Mouse (Mus musculus): ENCODE results near the gene Trim65. TPM values are rescaled to one million over a fixed set of nuclear protein-coding genes. Genes with fewer than 3 reads are reported as not detected.

Trim65 gene
- total and polyA plus RNA-seq, 2 experiments from 2014 or later: 2.4 to 9.6 TPM

- H3K4me3 ChIP-seq (ENCODE audit: low read length): no peak overlapping the region
- no peaks in the 10 kb centered on the region for H3K9me3 ChIP-seq (ENCODE audit: low read length)
- 67% methylated on average over 6 of the region's 6 CpGs for WGBS
- no peak overlapping the region for H3K9ac ChIP-seq (replicated peaks; ENCODE audit: low read length)
- no peak for TF ChIP-seq CTCF (IDR thresholded peaks at IDR 0.05; ENCODE audit: low read depth)
- peaks cover 42% of the 10 kb centered on the region for H3K36me3 ChIP-seq (ENCODE audit: insufficient read depth, low read length)
- ATAC-seq (no peak), DNase-seq (ENCODE audit: low spot score) (no peak)
- H3K4me2 ChIP-seq (ENCODE audit: low read depth, low read length): no peak overlapping the region
- H3K27me3 ChIP-seq (ENCODE audit: insufficient read depth, low read length): no peaks in the 10 kb centered on the region
- peak overlapping the region; percentile 69 for H3K27ac ChIP-seq
- H3K4me1 ChIP-seq (ENCODE audit: insufficient read depth, low read length): peaks cover 11% of the 10 kb centered on the region
These were observed 18.4 kb upstream of the Trim65 start for GRCm38 (mm10) chr11:116149341-116149740.

GRCm38 (mm10) chr11:116148761-116149221 is 17.9 kb upstream of the Trim65 start:
- peaks cover 44% of the 10 kb centered on the region for H3K36me3 ChIP-seq (ENCODE audit: insufficient read depth, low read length)
- H3K9me3 ChIP-seq (ENCODE audit: low read length): no peaks in the 10 kb centered on the region
- no peaks in the 10 kb centered on the region for H3K27me3 ChIP-seq (ENCODE audit: insufficient read depth, low read length)
- WGBS: 56% methylated on average over 20 of the region's 20 CpGs
- no peak overlapping the region for H3K4me3 ChIP-seq (ENCODE audit: low read length)
- H3K4me1 ChIP-seq (ENCODE audit: insufficient read depth, low read length): peaks cover 11% of the 10 kb centered on the region
- 0 out of 2 replicates have a peak overlapping the region, but pooled peaks have one; percentile 17 for H3K9ac ChIP-seq (replicated peaks; ENCODE audit: low read length)
- 0 out of 2 replicates have a peak, but pooled peaks have one; percentile 10 for TF ChIP-seq CTCF (IDR thresholded peaks at IDR 0.05; ENCODE audit: low read depth)
- peak overlapping the region; percentile 69 for H3K27ac ChIP-seq
- peak; percentile 62 for ATAC-seq
- H3K4me2 ChIP-seq (ENCODE audit: low read depth, low read length): no peak overlapping the region
- DNase-seq (ENCODE audit: low spot score): peak; percentile 61

GRCm38 (mm10) chr11:116146294-116146985 is 15.5 kb upstream of the Trim65 start:
- Histone ChIP-seq H3K4me3 (ENCODE audit: low read length) (no peak overlapping the region), H3K9ac (replicated peaks; ENCODE audit: low read length) (no peak overlapping the region), H3K4me1 (ENCODE audit: insufficient read depth, low read length) (peaks cover 11% of the 10 kb centered on the region), H3K27ac (peak overlapping the region; percentile 79), H3K4me2 (ENCODE audit: low read depth, low read length) (0 out of 2 replicates have a peak overlapping the region, but pooled peaks have one; percentile 3), H3K27me3 (ENCODE audit: insufficient read depth, low read length) (no peaks in the 10 kb centered on the region), H3K9me3 (ENCODE audit: low read length) (no peaks in the 10 kb centered on the region), H3K36me3 (ENCODE audit: insufficient read depth, low read length) (peaks cover 31% of the 10 kb centered on the region; the same call in 1 of the 2 replicates)
- peak; percentile 63 for DNase-seq (ENCODE audit: low spot score)
- 55% methylated on average over 25 of the region's 25 CpGs for WGBS
- ATAC-seq: peak; percentile 67
- no peak for TF ChIP-seq CTCF (IDR thresholded peaks at IDR 0.05; ENCODE audit: low read depth)

GRCm38 (mm10) chr11:116145481-116146293 is 14.8 kb upstream of the Trim65 start:
- no peak for TF ChIP-seq CTCF (IDR thresholded peaks at IDR 0.05; ENCODE audit: low read depth)
- Histone ChIP-seq H3K9ac (replicated peaks; ENCODE audit: low read length) (0 out of 2 replicates have a peak overlapping the region, but pooled peaks have one; percentile 9), H3K27ac (peak overlapping the region; percentile 79)

GRCm38 (mm10) chr11:116143468-116143867 is 12.5 kb upstream of the Trim65 start:
- Histone ChIP-seq H3K36me3 (ENCODE audit: insufficient read depth, low read length) (peaks cover 26% of the 10 kb centered on the region; the same call in 1 of the 2 replicates), H3K4me3 (ENCODE audit: low read length) (no peak overlapping the region), H3K9ac (replicated peaks; ENCODE audit: low read length) (no peak overlapping the region), H3K9me3 (ENCODE audit: low read length) (no peaks in the 10 kb centered on the region), H3K27ac (no peak overlapping the region), H3K4me1 (ENCODE audit: insufficient read depth, low read length) (peaks cover 11% of the 10 kb centered on the region), H3K27me3 (ENCODE audit: insufficient read depth, low read length) (no peaks in the 10 kb centered on the region), H3K4me2 (ENCODE audit: low read depth, low read length) (no peak overlapping the region)
- WGBS: 87% methylated on average over 3 of the region's 3 CpGs
- DNase-seq (ENCODE audit: low spot score): no peak
- no peak for ATAC-seq
- no peak for TF ChIP-seq CTCF (IDR thresholded peaks at IDR 0.05; ENCODE audit: low read depth)

More at GRCm38 (mm10) chr11:116145481-116146293, 14.8 kb upstream of the Trim65 start:
- peak; percentile 33 for ATAC-seq
- 44% methylated on average over 18 of the region's 18 CpGs for WGBS
- no peaks in the 10 kb centered on the region for H3K9me3 ChIP-seq (ENCODE audit: low read length)
- peak; percentile 29 for DNase-seq (ENCODE audit: low spot score)
- 0 out of 2 replicates have a peak overlapping the region, but pooled peaks have one; percentile 3 for H3K4me2 ChIP-seq (ENCODE audit: low read depth, low read length)
- H3K4me1 ChIP-seq (ENCODE audit: insufficient read depth, low read length): peaks cover 11% of the 10 kb centered on the region
- H3K4me3 ChIP-seq (ENCODE audit: low read length): no peak overlapping the region
- no peaks in the 10 kb centered on the region for H3K27me3 ChIP-seq (ENCODE audit: insufficient read depth, low read length)
- peaks cover 31% of the 10 kb centered on the region; the same call in 1 of the 2 replicates for H3K36me3 ChIP-seq (ENCODE audit: insufficient read depth, low read length)

GRCm38 (mm10) chr11:116142211-116142991 is 11.5 kb upstream of the Trim65 start:
- 72% methylated on average over 10 of the region's 10 CpGs for WGBS
- peaks cover 11% of the 10 kb centered on the region for H3K4me1 ChIP-seq (ENCODE audit: insufficient read depth, low read length)
- no peak overlapping the region for H3K4me3 ChIP-seq (ENCODE audit: low read length)
- H3K27ac ChIP-seq: no peak overlapping the region
- no peak for TF ChIP-seq CTCF (IDR thresholded peaks at IDR 0.05; ENCODE audit: low read depth)
- peaks cover 24% of the 10 kb centered on the region; the same call in 1 of the 2 replicates for H3K36me3 ChIP-seq (ENCODE audit: insufficient read depth, low read length)
- no peaks in the 10 kb centered on the region for H3K9me3 ChIP-seq (ENCODE audit: low read length)
- no peak for ATAC-seq
- no peak overlapping the region for H3K4me2 ChIP-seq (ENCODE audit: low read depth, low read length)
- DNase-seq (ENCODE audit: low spot score): no peak
- no peaks in the 10 kb centered on the region for H3K27me3 ChIP-seq (ENCODE audit: insufficient read depth, low read length)
- H3K9ac ChIP-seq (replicated peaks; ENCODE audit: low read length): no peak overlapping the region

All from hindbrain, postnatal 0 days (tissue).